Mouse (Mus musculus): ENCODE results near the gene Map3k7cl. TPM values are rescaled to one million over a fixed set of nuclear protein-coding genes. Genes with fewer than 3 reads are reported as not detected.

Gene Map3k7cl
- polyA plus RNA-seq, 1 experiment from 2014 or later, result not detected

- WGBS, result 74% methylated on average over 15 of the region's 15 CpGs
- Histone ChIP-seq H3K9me3 (no peaks in the 10 kb centered on the region), H3K27me3 (no peaks in the 10 kb centered on the region), H3K9ac (replicated peaks) (no peak overlapping the region), H3K27ac (no peak overlapping the region), H3K36me3 (no peaks in the 10 kb centered on the region), H3K4me2 (no peak overlapping the region), H3K4me1 (replicated peaks) (no peaks in the 10 kb centered on the region), H3K4me3 (replicated peaks) (no peak overlapping the region)
- no peak for ATAC-seq (ENCODE audit: insufficient number of reproducible peaks, insufficient read depth, low FRiP score, low TSS enrichment, low read depth)
Measured at GRCm38 (mm10) chr16:87612218-87612838, 59.2 kb downstream of the Map3k7cl start.

GRCm38 (mm10) chr16:87617377-87617776 is 64.2 kb downstream of the Map3k7cl start:
- Histone ChIP-seq H3K9me3 (no peaks in the 10 kb centered on the region), H3K4me3 (replicated peaks) (no peak overlapping the region), H3K27me3 (no peaks in the 10 kb centered on the region), H3K4me1 (replicated peaks) (no peaks in the 10 kb centered on the region), H3K9ac (replicated peaks) (no peak overlapping the region), H3K4me2 (no peak overlapping the region), H3K36me3 (no peaks in the 10 kb centered on the region), H3K27ac (no peak overlapping the region)
- 81% methylated on average over 6 of the region's 6 CpGs for WGBS
- ATAC-seq (ENCODE audit: insufficient number of reproducible peaks, insufficient read depth, low FRiP score, low TSS enrichment, low read depth), result no peak

GRCm38 (mm10) chr16:87621246-87621645 is 68.1 kb downstream of the Map3k7cl start:
- 91% methylated on average over 3 of the region's 3 CpGs for WGBS
- no peak overlapping the region for H3K9ac ChIP-seq (replicated peaks)
- peaks cover 3% of the 10 kb centered on the region; the same call in 1 of the 2 replicates for H3K9me3 ChIP-seq
- H3K36me3 ChIP-seq, result no peaks in the 10 kb centered on the region
- ATAC-seq (ENCODE audit: insufficient number of reproducible peaks, insufficient read depth, low FRiP score, low TSS enrichment, low read depth), result no peak
- no peaks in the 10 kb centered on the region for H3K27me3 ChIP-seq
- no peak overlapping the region for H3K27ac ChIP-seq
- H3K4me3 ChIP-seq (replicated peaks), result no peak overlapping the region
- H3K4me1 ChIP-seq (replicated peaks), result no peaks in the 10 kb centered on the region
- H3K4me2 ChIP-seq, result no peak overlapping the region

GRCm38 (mm10) chr16:87623881-87624280 is 70.8 kb downstream of the Map3k7cl start:
- Histone ChIP-seq H3K9ac (replicated peaks) (no peak overlapping the region), H3K4me3 (replicated peaks) (no peak overlapping the region), H3K9me3 (peaks cover 13% of the 10 kb centered on the region; the same call in 1 of the 2 replicates), H3K36me3 (no peaks in the 10 kb centered on the region), H3K4me2 (no peak overlapping the region), H3K27ac (no peak overlapping the region), H3K4me1 (replicated peaks) (no peaks in the 10 kb centered on the region), H3K27me3 (no peaks in the 10 kb centered on the region)
- ATAC-seq (ENCODE audit: insufficient number of reproducible peaks, insufficient read depth, low FRiP score, low TSS enrichment, low read depth), result no peak
- WGBS, result 89% methylated on average over 5 of the region's 5 CpGs

- no peak overlapping the region for H3K4me2 ChIP-seq
- no peak overlapping the region for H3K27ac ChIP-seq
- peaks cover 13% of the 10 kb centered on the region; the same call in 1 of the 2 replicates for H3K9me3 ChIP-seq
- WGBS, result 92% methylated on average over 2 of the region's 2 CpGs
- no peaks in the 10 kb centered on the region for H3K36me3 ChIP-seq
- H3K4me3 ChIP-seq (replicated peaks), result no peak overlapping the region
- no peaks in the 10 kb centered on the region for H3K27me3 ChIP-seq
- no peak overlapping the region for H3K9ac ChIP-seq (replicated peaks)
- H3K4me1 ChIP-seq (replicated peaks), result no peaks in the 10 kb centered on the region
- ATAC-seq (ENCODE audit: insufficient number of reproducible peaks, insufficient read depth, low FRiP score, low TSS enrichment, low read depth), result no peak
Measured at GRCm38 (mm10) chr16:87624937-87625336, 71.8 kb downstream of the Map3k7cl start.

GRCm38 (mm10) chr16:87625341-87625740 is 72.2 kb downstream of the Map3k7cl start:
- Histone ChIP-seq H3K9me3 (peaks cover 13% of the 10 kb centered on the region; the same call in 1 of the 2 replicates), H3K4me2 (no peak overlapping the region), H3K9ac (replicated peaks) (no peak overlapping the region), H3K36me3 (no peaks in the 10 kb centered on the region), H3K4me3 (replicated peaks) (no peak overlapping the region), H3K4me1 (replicated peaks) (no peaks in the 10 kb centered on the region), H3K27ac (no peak overlapping the region), H3K27me3 (no peaks in the 10 kb centered on the region)
- 88% methylated on average over 3 of the region's 3 CpGs for WGBS
- ATAC-seq (ENCODE audit: insufficient number of reproducible peaks, insufficient read depth, low FRiP score, low TSS enrichment, low read depth), result no peak

GRCm38 (mm10) chr16:87625816-87626215 is 72.7 kb downstream of the Map3k7cl start:
- Histone ChIP-seq H3K27ac (no peak overlapping the region), H3K36me3 (no peaks in the 10 kb centered on the region), H3K27me3 (no peaks in the 10 kb centered on the region), H3K9ac (replicated peaks) (no peak overlapping the region), H3K9me3 (peaks cover 13% of the 10 kb centered on the region; the same call in 1 of the 2 replicates), H3K4me2 (no peak overlapping the region), H3K4me1 (replicated peaks) (no peaks in the 10 kb centered on the region), H3K4me3 (replicated peaks) (no peak overlapping the region)
- 91% methylated on average over 8 of the region's 8 CpGs for WGBS
- ATAC-seq (ENCODE audit: insufficient number of reproducible peaks, insufficient read depth, low FRiP score, low TSS enrichment, low read depth), result no peak

- no peaks in the 10 kb centered on the region for H3K4me1 ChIP-seq (replicated peaks)
- no peak for ATAC-seq (ENCODE audit: insufficient number of reproducible peaks, insufficient read depth, low FRiP score, low TSS enrichment, low read depth)
- H3K9ac ChIP-seq (replicated peaks), result no peak overlapping the region
- WGBS, result 94% methylated on average over 4 of the region's 4 CpGs
- H3K9me3 ChIP-seq, result peaks cover 13% of the 10 kb centered on the region; the same call in 1 of the 2 replicates
- H3K27ac ChIP-seq, result no peak overlapping the region
- H3K4me2 ChIP-seq, result no peak overlapping the region
- H3K27me3 ChIP-seq, result no peaks in the 10 kb centered on the region
- H3K4me3 ChIP-seq (replicated peaks), result no peak overlapping the region
- no peaks in the 10 kb centered on the region for H3K36me3 ChIP-seq
Measured at GRCm38 (mm10) chr16:87626696-87627095, 73.6 kb downstream of the Map3k7cl start.

- no peak for ATAC-seq (ENCODE audit: insufficient number of reproducible peaks, insufficient read depth, low FRiP score, low TSS enrichment, low read depth)
- H3K9me3 ChIP-seq, result no peaks in the 10 kb centered on the region
Measured at GRCm38 (mm10) chr16:87634709-87635108, 81.6 kb downstream of the Map3k7cl start.

GRCm38 (mm10) chr16:87635213-87635755 is 82.2 kb downstream of the Map3k7cl start:
- no peaks in the 10 kb centered on the region for H3K36me3 ChIP-seq
- 83% methylated on average over 6 of the region's 6 CpGs for WGBS
- H3K9me3 ChIP-seq, result no peaks in the 10 kb centered on the region

More at GRCm38 (mm10) chr16:87634709-87635108, 81.6 kb downstream of the Map3k7cl start:
- H3K27me3 ChIP-seq, result no peaks in the 10 kb centered on the region
- no peak overlapping the region for H3K4me2 ChIP-seq
- H3K4me1 ChIP-seq (replicated peaks), result no peaks in the 10 kb centered on the region
- no peak overlapping the region for H3K9ac ChIP-seq (replicated peaks)
- no peaks in the 10 kb centered on the region for H3K36me3 ChIP-seq
- no peak overlapping the region for H3K27ac ChIP-seq
- no peak overlapping the region for H3K4me3 ChIP-seq (replicated peaks)

GRCm38 (mm10) chr16:87635841-87636240 is 82.7 kb downstream of the Map3k7cl start:
- ATAC-seq (ENCODE audit: insufficient number of reproducible peaks, insufficient read depth, low FRiP score, low TSS enrichment, low read depth), result no peak

More at GRCm38 (mm10) chr16:87635213-87635755, 82.2 kb downstream of the Map3k7cl start:
- no peaks in the 10 kb centered on the region for H3K4me1 ChIP-seq (replicated peaks)
- no peak overlapping the region for H3K4me3 ChIP-seq (replicated peaks)
- no peak overlapping the region for H3K27ac ChIP-seq
- no peaks in the 10 kb centered on the region for H3K27me3 ChIP-seq
- H3K9ac ChIP-seq (replicated peaks), result no peak overlapping the region
- ATAC-seq (ENCODE audit: insufficient number of reproducible peaks, insufficient read depth, low FRiP score, low TSS enrichment, low read depth), result no peak
- no peak overlapping the region for H3K4me2 ChIP-seq

GRCm38 (mm10) chr16:87638098-87638497 is 85.0 kb downstream of the Map3k7cl start:
- Histone ChIP-seq H3K9me3 (no peaks in the 10 kb centered on the region), H3K27ac (no peak overlapping the region), H3K4me2 (no peak overlapping the region), H3K36me3 (no peaks in the 10 kb centered on the region), H3K4me1 (replicated peaks) (no peaks in the 10 kb centered on the region), H3K9ac (replicated peaks) (no peak overlapping the region), H3K4me3 (replicated peaks) (no peak overlapping the region), H3K27me3 (no peaks in the 10 kb centered on the region)
- WGBS, result 30% methylated on average over 1 of the region's 1 CpGs
- no peak for ATAC-seq (ENCODE audit: insufficient number of reproducible peaks, insufficient read depth, low FRiP score, low TSS enrichment, low read depth)

More at GRCm38 (mm10) chr16:87635841-87636240, 82.7 kb downstream of the Map3k7cl start:
- Histone ChIP-seq H3K4me2 (no peak overlapping the region), H3K9me3 (no peaks in the 10 kb centered on the region), H3K4me3 (replicated peaks) (no peak overlapping the region), H3K9ac (replicated peaks) (no peak overlapping the region), H3K27ac (no peak overlapping the region), H3K36me3 (no peaks in the 10 kb centered on the region), H3K27me3 (no peaks in the 10 kb centered on the region), H3K4me1 (replicated peaks) (no peaks in the 10 kb centered on the region)
- 83% methylated on average over 4 of the region's 4 CpGs for WGBS

Measured in limb, embryonic 12.5 days (tissue).